Mouse (Mus musculus): ENCODE results near the gene Xrn2.
"Not testable (repeated sequence)": the region's sequence is repeated elsewhere in the genome, so short reads cannot be mapped to it uniquely, and the experiment has no call there.

Xrn2 gene

DNA sequence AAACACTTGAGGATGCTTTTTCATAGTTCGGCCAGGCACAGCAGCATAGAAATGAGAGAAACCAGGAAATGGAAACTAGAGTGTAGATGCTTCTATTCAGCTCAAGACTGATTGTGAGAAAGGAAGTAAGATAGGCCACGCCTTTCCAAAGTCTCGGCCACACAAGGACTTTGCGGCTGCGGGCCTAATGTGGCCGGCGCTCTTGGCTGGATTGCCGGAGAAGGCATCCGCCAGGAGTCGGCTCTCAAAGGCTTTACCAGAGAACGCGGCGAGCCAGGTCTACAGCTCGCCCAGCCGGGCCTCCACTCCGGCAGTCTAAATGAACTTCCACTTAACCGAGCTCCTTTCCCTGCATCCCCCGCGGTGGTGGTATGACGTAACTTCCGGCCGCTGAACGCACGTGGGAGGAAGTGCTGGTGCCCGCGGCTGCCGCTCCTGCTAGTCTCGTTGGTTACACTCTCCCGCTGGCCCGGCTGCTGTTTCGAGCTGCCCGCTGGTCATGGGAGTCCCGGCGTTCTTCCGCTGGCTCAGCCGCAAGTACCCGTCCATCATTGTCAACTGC lies at the start of gene Xrn2:
Gene Xrn2 (plus strand): TSS at position 374 of the 562 bp plus-strand sequence.
- DNase-seq, result peak; percentile 98

DNA sequence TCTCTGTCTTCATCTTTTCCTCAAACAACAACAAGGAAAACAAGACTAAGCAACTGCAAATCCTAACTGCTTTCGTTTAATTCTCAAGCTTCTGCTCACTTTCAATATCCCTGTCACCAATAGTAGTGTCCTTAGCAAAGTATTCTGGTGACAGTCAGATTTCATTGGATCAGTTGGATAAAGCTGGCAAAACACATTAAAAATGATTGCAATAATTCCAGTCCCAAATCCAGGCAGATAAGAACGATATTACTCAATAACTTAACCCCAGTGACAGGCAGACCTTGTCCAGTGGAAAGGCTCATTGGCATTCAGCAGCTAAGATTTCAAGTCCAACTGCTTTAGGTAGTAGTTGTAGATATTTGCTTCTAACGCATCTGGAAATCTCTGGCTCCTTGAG lies 37.8 kb upstream of the Xrn2 start:
- DNase-seq, result no peak

DNA sequence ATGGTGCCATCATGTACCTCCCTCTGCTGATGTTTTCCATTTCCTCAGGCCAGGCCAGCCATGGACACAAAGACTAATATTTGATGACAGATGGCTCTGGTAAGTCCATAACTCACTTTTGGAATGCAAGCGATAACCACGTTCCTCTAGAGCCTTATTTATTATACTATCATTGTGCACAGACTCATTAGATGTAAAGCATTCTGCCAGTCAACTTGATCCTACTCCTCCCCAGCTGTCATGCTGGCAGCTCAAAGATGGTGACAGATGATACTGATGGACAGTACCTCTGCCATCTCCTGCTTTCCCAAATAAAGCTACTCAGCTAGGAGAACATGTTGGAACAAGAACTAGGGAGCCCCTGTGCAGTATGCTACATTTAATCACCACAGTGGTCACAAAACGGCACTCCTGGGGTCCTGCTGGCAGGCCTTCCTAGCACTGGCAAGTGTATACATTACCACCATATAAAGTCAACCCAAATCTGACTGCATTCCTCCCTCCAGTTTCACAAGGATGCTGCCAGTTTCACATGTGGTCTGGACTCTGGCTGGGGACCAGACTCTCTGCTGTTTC lies 37.3 kb upstream of the Xrn2 start:
- no peak for DNase-seq

DNA sequence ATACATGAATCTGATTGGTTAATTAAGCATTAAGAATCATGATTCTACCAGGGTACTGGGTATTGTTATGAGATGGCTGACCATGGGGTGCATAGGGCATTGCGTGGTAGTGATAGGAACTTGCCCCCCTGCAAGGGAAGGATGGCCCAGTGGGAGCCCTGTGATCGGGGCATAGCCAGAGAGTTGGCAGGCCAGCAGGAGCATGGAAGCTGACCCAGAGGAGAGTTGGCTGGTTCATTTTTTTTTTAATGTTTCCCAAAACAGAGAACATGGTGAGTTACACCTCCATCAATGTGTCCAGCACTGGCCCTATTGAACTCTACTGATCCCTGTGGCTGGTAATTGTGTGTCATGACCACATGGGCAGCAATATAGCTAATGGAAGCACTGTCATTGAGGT lies 30.0 kb upstream of the Xrn2 start:
- no peak for DNase-seq

DNA sequence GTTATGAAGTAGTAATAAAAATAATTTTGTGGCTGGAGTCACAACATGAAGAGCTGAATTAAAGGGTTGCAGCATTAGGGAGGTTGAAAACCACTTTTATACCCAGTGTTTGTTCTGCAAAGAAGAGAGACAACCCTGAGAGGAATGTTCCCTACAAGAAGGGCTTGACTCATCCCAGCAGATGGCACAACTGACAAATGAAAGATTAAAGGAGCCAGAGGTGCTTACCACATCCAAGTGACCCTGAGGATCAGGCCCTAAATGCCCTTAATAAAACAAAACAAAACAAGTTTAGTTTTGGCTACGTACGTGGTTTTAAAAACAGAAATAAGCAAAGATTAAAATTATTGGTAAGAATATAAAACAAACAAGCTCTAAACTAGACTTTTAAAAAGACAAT lies 28.0 kb upstream of the Xrn2 start:
- no peak for DNase-seq

DNA sequence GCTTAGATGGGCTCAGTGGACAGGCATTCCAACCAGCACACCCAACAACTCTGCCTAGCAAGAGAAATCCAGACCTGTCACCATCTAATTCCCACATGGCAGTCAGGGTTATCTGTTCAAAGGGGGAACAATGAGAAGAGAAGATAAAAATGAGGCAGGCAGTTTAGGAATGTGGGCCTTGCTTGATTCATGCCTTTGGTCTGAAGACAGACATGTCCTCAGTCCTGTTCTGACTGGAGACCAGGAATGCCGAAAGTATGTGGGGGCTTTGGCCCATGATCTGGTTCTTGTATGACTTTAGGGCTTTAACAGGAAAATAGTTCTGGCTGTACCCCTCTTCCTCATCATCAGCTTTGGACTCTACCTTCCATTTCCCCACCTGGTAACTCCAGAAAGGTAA lies 27.0 kb upstream of the Xrn2 start:
- no peak for DNase-seq

DNA sequence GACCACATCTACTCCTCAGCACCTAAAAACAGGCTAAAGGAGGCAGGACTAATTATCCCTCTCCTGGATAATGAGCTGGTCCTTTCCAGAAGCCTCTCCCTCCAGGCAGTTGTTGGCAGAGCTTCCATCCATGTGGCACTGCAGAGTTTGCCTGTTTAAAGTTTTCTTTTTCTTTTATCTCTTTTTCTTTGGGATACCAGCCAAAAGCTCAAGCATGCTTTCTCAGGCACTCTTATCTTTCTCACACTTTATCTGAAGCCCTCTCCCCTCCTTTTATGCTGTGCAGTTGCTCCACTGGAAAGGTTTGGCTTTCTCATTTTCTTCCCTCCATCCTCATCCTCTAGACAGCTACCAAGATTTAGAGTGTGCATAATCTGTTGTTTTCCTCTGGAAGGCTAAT lies 26.4 kb upstream of the Xrn2 start:
- no peak for DNase-seq

GRCm38 (mm10) chr2:147007265-147007664 lies 5.5 kb upstream of the Xrn2 start:
- DNase-seq, result no peak

GRCm38 (mm10) chr2:147009084-147009483 lies 3.7 kb upstream of the Xrn2 start:
- DNase-seq, result no peak

DNA sequence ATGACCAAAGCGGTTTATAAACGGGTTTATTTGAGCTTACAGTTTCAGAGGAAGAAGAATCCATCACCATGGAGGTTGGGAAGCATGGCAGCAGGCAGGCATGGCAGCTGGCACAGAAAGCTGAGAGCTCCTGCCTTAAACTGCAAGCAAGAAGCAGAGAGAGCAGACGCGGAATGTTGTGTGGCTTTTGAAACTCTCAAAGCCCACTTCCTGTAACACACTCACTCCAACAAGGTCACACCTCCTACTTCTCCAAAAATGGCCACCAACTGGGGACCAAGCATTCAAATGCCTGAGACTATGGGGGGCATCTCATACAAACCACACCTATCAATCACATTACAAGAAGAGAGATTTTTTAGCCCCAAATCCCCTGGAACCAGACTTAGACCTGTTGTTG lies 2.7 kb upstream of the Xrn2 start:
- no peak for DNase-seq

- no peak for DNase-seq
Observed at GRCm38 (mm10) chr2:147010952-147011351, 1.8 kb upstream of the Xrn2 start.

DNA sequence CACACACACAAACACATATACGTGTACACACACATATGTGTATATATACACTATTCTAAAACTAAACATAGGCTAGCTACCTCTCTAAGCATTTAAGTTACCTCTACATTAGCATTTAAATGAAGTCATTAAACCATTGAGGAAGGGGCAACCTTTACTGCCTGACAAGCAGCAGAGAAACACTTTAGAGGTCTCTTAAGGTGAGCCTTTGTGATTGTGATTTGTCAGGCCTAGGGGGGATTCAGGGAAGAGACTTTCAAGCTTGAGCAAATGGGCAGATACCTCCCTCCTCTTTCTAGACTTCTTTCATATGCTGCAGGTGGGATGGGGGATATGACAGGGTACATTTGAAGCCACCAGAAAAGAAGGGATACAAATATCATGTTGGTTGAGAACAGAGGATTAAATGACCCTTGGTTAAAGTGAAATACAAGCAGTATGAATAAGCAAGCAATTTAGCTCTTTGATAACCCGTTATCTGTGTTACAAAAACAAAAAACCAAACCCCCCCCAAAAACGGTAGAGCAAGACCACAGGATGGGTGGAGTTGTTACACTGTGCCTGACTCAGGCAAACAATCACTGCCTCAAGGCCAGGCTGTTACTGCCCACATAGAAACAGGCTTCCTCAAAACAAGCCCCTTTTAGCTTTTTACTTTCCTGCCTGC lies 1.2 kb upstream of the Xrn2 start:
- no peak for DNase-seq

DNA sequence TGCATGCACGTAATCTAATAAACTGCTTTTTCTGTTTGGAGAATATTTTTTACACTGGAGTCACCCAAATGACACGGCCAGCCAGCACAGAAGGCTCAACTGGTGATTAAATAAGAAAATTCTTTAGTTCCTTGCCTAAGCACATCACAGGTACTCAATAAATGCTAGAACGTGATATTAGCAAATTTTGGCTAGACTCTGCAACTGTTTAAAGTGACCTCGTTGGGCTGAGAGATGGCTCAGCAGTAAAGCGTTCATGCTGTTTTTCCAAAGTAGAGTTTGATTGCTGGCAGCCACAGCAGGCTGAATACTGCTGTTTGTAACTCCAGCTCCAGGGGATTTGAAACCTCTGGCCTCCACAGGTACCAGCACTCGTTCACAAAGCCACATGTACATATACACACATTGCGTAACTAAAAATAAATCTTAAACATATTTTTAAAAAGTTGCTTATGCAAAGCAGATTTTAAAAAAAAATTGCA lies 614 bp upstream of the Xrn2 start:
- DNase-seq, result no peak

DNA sequence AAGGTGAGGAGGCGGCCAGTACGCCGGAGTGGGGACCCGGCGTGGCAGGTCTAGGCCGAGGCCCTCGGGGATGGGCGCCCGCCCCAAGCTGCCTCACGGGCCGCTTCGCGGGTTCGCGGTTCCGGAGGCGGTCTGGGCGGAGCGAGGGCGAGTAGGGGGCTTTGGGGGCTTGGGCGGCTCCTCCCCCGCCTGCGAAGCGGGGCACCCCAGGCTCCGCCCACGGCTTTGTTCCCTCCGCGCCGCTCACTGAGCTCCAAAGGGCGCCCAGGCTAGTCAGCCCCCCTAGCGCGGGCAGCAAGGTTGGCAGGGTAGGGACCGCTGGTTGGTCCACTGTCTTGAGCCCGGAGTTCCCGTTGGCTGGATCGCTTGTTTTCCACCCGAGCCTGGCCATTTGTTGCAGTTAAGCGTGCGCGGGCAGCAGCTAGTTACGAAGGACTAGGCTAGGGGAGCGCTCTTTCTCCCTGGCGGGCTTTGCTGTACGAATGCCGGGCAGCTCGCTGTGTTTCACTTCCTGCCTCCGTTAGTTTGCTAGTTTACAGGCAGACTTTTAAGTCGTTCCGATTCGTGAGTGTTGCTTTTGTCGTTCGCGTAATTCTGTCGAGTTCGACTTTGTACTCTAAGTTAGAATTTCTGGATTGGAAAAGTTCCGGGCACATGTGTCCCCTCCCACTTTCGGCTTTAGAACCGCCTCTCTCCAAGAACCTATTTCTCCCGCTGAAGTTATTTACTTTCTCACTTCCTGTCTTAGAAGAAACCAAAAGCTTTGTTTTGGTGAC lies 586 bp downstream of the Xrn2 start:
- no peak for DNase-seq

DNA sequence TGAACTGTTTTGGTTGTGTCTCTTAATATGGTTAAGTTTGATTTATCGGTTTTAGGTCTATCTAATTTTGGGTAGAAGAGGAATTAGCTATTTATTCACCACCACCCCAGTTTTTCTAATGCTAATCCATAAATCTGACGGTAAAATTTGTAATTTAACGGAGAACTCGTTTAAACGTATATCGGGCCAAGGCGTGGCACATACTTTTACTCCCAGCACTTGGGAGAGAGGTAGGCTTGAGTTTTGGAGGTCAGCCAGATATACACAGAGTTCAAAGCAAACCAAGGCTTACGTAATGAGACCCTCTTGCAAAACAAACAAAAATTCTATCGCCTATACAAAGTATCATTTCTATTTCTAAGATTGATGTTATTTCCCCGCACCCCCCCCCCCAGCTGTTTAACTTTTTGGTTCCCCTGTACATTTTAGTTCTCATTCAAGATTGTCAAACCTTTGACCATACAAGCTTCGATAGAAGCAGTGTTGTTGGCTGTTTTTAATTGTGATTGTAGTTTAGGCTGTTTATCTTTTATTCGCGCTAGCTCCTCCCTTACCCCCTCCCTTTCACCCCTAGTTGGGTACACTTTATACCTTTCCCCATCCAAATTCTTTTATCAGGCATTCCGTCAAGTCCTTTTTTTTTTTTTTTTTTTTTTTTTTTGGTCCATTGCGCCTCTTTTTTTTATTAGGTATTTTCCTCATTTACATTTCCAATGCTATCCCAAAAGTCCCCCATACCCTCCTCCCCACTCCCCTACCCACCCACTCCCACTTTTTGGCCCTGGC lies 1.5 kb downstream of the Xrn2 start:
- no peak for DNase-seq

DNA sequence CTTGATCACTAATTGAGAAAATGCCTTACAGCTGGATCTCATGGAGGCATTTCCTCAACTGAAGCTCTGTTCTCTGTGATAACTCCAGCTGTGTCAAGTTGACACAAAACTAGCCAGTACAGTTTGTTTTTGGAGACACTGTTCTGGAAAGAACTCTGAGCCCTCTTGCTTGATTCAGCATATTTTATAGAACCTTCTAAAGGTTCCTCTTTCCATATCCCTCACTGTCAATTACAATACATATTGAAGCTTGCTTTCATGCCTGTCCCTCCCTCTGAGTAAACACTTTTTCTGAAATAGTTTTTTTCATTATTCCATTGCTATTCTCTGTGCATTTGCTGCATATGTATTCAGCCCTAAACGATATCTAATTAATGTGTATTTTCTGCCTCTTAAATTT lies 9.2 kb downstream of the Xrn2 start:
- DNase-seq, result not testable (repeated sequence)

GRCm38 (mm10) chr2:147023067-147023466 lies 10.3 kb downstream of the Xrn2 start:
- DNase-seq, result no peak

GRCm38 (mm10) chr2:147023560-147023959 lies 10.8 kb downstream of the Xrn2 start:
- no peak for DNase-seq

- no peak for DNase-seq
Observed at GRCm38 (mm10) chr2:147033065-147033464, 20.3 kb downstream of the Xrn2 start.

GRCm38 (mm10) chr2:147035864-147036263 lies 23.1 kb downstream of the Xrn2 start:
- DNase-seq, result no peak

DNA sequence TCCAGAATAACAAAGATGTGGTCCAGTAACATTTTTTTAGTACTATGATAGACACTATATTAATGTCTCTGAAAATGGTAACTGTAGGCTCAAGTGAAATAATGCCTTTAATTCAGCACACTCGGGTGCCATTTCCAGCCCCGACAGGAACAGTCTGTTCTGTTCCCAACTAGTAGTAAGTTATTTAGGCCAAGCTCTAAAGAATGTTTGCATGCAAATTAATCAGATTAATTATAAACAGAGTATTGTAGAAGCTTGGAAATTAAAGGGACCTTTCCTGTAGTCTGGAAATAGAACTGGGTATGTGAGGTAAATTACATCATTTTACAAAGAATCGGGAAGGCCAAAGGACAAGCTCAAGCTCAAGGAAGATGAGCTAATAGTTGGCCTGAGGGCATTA lies 34.3 kb downstream of the Xrn2 start:
- no peak for DNase-seq

DNA sequence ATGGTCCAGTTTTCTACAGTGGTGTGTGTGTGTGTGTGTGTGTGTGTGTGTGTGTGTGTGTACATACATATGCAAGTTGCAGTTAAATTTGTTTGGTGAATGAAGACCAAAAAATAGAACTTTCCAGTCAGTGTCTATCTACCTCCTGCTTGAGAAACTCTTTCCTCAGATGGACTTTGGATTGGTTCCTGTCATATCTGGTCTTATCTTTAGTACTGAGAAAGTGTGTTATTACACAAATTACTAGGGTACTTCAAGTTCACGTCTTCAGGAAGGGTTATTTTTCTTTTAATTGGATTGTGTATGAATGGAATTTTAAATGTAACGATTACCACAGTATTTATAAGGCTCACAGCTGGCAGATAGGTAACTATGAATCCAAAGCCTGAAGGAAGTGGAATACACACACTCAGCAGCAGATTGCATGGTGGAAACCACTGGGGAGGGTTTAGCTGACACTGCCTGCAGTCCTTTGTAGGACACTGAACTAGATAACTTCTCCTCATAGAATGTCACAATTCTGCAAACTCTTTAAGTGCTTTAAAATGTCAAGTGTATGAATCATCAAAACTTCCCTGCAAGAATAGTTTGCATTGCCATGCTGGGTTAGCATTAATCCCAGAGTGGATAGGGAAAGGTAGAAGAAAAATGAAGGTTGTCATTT lies 40.6 kb downstream of the Xrn2 start:
- no peak for DNase-seq
